Comparison of ENCODE assay signal across 10 mouse cellular contexts in genomic region chr8:70653226-70653625, GRCm38 (mm10). TPM values are rescaled to one million over a fixed set of nuclear protein-coding genes. Genes with fewer than 3 reads are reported as not detected.
DNase-seq lines count a peak whose midpoint lies in the region; ATAC-seq and TF ChIP-seq lines count a peak whose summit lies in the region.
"Had no signal": no experiment of that assay in that cellular context is flagged by ENCODE, and none has a peak within 500 bp of the region (broad histone marks: within the 10 kb centered on the region; RNA-seq: fewer than 3 reads in every experiment).

No protein-coding gene starts in this region.

- no peak overlapping the region for H3K4me3 ChIP-seq in heart, embryonic 11.5 days (ENCODE audit: low read depth, low read length)
- no peak overlapping the region for H3K4me3 ChIP-seq in C2C12 (ENCODE audit: insufficient read depth, poor library complexity, severe bottlenecking)
- no peak overlapping the region for H3K4me3 ChIP-seq in lung, adult 2 months (replicated peaks; ENCODE audit: extremely low read depth, low read depth, low read length)
- H3K4me3 ChIP-seq: stomach, embryonic 15.5 days had no signal

- DNase-seq in heart, adult 8-10 months (ENCODE audit: low spot score): peak; percentile 57
- DNase-seq in adrenal gland, adult 2 months: peak; percentile 77
- DNase-seq in heart, postnatal 14 days: peak; percentile 63 to 74
- DNase-seq in lung, adult 2 months: peak; percentile 64
- DNase-seq in splenic B cell, adult 2 months (ENCODE audit: low read depth, low spot score): peak; percentile 87
- DNase-seq in left cerebral cortex, adult 8-10 months (ENCODE audit: low spot score in 2 of 2): no peak

- peaks cover 23% of the 10 kb centered on the region for H3K4me1 ChIP-seq in heart, embryonic 11.5 days (ENCODE audit: control insufficient read depth, insufficient read depth, low read length)
- peaks cover 8% of the 10 kb centered on the region; the same call in 1 of the 2 replicates for H3K4me1 ChIP-seq in lung, adult 2 months (ENCODE audit: control insufficient read depth, insufficient read depth, low read length)

- TF ChIP-seq POLR2A in lung, adult 2 months (IDR thresholded peaks at IDR 0.05; ENCODE audit: borderline replicate concordance, extremely low read depth, low read depth, low read length): no peak

- no peak overlapping the region for H3K4me2 ChIP-seq in heart, embryonic 11.5 days
- H3K4me2 ChIP-seq: stomach, embryonic 15.5 days had no signal

- intact Hi-C loops in heart, postnatal 14 days (cut with DNase I): loop anchor here (5.0 kb wide), 1 partner anchor 41 kb away; no protein-coding TSS in a partner anchor

- no peaks in the 10 kb centered on the region for H3K9me3 ChIP-seq in heart, embryonic 11.5 days (replicated peaks; ENCODE audit: control insufficient read depth, low read length)
- H3K9me3 ChIP-seq: stomach, embryonic 15.5 days had no signal

- peaks cover 10% of the 10 kb centered on the region for H3K79me2 ChIP-seq in C2C12 (ENCODE audit: control insufficient read depth, insufficient read depth)

- H3K79me3 ChIP-seq in C2C12 (ENCODE audit: low read depth): no peaks in the 10 kb centered on the region

- TF ChIP-seq CTCF in C2C12 (IDR thresholded peaks at IDR 0.05; ENCODE audit: control insufficient read depth, insufficient read depth, insufficient read length): peak; percentile 26
- TF ChIP-seq CTCF in lung, adult 2 months (IDR thresholded peaks at IDR 0.05; ENCODE audit: insufficient read depth, low read length): peak; percentile 95

- no peak overlapping the region for H3K9ac ChIP-seq in heart, embryonic 11.5 days (ENCODE audit: low read depth, low read length)
- H3K9ac ChIP-seq: stomach, embryonic 15.5 days had no signal

- H3K27ac ChIP-seq in heart, embryonic 11.5 days (ENCODE audit: low read depth, low read length): no peak overlapping the region
- H3K27ac ChIP-seq: stomach, embryonic 15.5 days had no signal

- no peaks in the 10 kb centered on the region for H3K27me3 ChIP-seq in heart, embryonic 11.5 days (ENCODE audit: control insufficient read depth, insufficient read depth, low read length)
- no peaks in the 10 kb centered on the region for H3K27me3 ChIP-seq in C2C12 (ENCODE audit: control insufficient read depth, insufficient read depth, insufficient read length)
- H3K27me3 ChIP-seq in splenic B cell, adult 2 months (ENCODE audit: control insufficient read depth, insufficient read depth, low read length, poor library complexity, severe bottlenecking): no peaks in the 10 kb centered on the region
- H3K27me3 ChIP-seq: stomach, embryonic 15.5 days had no signal

- H3K36me3 ChIP-seq in heart, embryonic 11.5 days (ENCODE audit: control insufficient read depth, insufficient read depth, low read length): peaks cover 15% of the 10 kb centered on the region
- H3K36me3 ChIP-seq in C2C12 (ENCODE audit: control insufficient read depth, insufficient read depth): peaks cover 44% of the 10 kb centered on the region
- no peaks in the 10 kb centered on the region; the same call in 1 of the 2 replicates for H3K36me3 ChIP-seq in splenic B cell, adult 2 months (ENCODE audit: control insufficient read depth, insufficient read depth, low read length, poor library complexity, severe bottlenecking)

- ATAC-seq in heart, embryonic 11.5 days (replicated peaks; ENCODE audit: insufficient number of reproducible peaks, low FRiP score, low TSS enrichment): no peak

- H3ac ChIP-seq in C2C12 (ENCODE audit: control insufficient read depth, insufficient read length, low read depth): no peak overlapping the region

- 61% methylated on average over 2 of the region's 2 CpGs for WGBS in heart, embryonic 11.5 days (ENCODE audit: insufficient replicate concordance)
- 36% methylated on average over 2 of the region's 2 CpGs for WGBS in lung, adult 2 months

TF ChIP-seq in C2C12, 6 proteins besides CTCF, POLR2A, EP300 and RAD21:
- TF ChIP-seq CEBPB (IDR thresholded peaks at IDR 0.05; ENCODE audit: low read depth) (no peak), MYOG (IDR thresholded peaks at IDR 0.05; ENCODE audit: control insufficient read depth, extremely low read depth, insufficient read length) (no peak), USF1 (IDR thresholded peaks at IDR 0.05; ENCODE audit: low read depth) (no peak), MAX (IDR thresholded peaks at IDR 0.05) (no peak), MYOD1 (IDR thresholded peaks at IDR 0.05; ENCODE audit: control insufficient read depth, insufficient read length, low read depth) (no peak), FOSL1 (IDR thresholded peaks at IDR 0.05; ENCODE audit: insufficient read depth, low read length, poor library complexity, severe bottlenecking) (no peak)

RNA-seq across cellular contexts. Expression of gene Pgpep1, which starts 7.0 kb away (rescaled TPM):
- 10 to 100 TPM; 40.0 to 57.7 (median 44.4) TPM for total RNA-seq in heart, adult 8-10 months (2022)
- polyA plus RNA-seq in heart, embryonic 11.5 days (2014; fragmentation: Nextera tagmentation; extraction: Ambion mirVana): 38.9 and 41.6 TPM in 2 replicates
- 34.9 TPM for polyA plus RNA-seq in C2C12 (2012; fragmentation: generic; extraction: Trizol)
- total RNA-seq in adrenal gland, adult 2 months (2021): 100 to 1,000 TPM; 115 to 127 TPM
- 115 and 117 TPM in 2 replicates for polyA plus RNA-seq in adrenal gland, adult 2 months (2012; rRNA removed)
- total RNA-seq in heart, postnatal 14 days (2021): 10 to 100 TPM; 38.4 to 46.8 TPM
- 32.2 and 33.7 TPM in 2 replicates for polyA plus RNA-seq in lung, adult 2 months (2012; rRNA removed)
- 10 to 100 TPM; 11.2 to 17.0 (median 13.4) TPM for total RNA-seq in left cerebral cortex, adult 8-10 months (2022)

RNA-seq across cellular contexts. Expression of gene Lsm4, which starts 19.8 kb away (rescaled TPM):
- 10 to 100 TPM; 57.9 to 67.1 (median 63.4) TPM for total RNA-seq in heart, adult 8-10 months (2022)
- 296 and 308 TPM in 2 replicates for polyA plus RNA-seq in heart, embryonic 11.5 days (2014; fragmentation: Nextera tagmentation; extraction: Ambion mirVana)
- polyA plus RNA-seq in C2C12 (2012; fragmentation: generic; extraction: Trizol): 300 TPM
- total RNA-seq in adrenal gland, adult 2 months (2021): 10 to 100 TPM; 65.2 to 88.5 TPM
- polyA plus RNA-seq in adrenal gland, adult 2 months (2012; rRNA removed): 81.3 and 112 TPM in 2 replicates
- total RNA-seq in heart, postnatal 14 days (2021): 10 to 100 TPM; 75.0 to 76.5 TPM
- polyA plus RNA-seq in lung, adult 2 months (2012; rRNA removed): 75.2 and 76.3 TPM in 2 replicates
- total RNA-seq in left cerebral cortex, adult 8-10 months (2022): 10 to 100 TPM; 61.5 to 65.0 (median 63.0) TPM

RNA-seq across cellular contexts. Expression of gene Gdf15, which starts 21.0 kb away (rescaled TPM):
- 1 to 10 TPM in 2 of 4 experiments, under 1 TPM in 2; 0.69 to 1.9 (median 1.2) TPM for total RNA-seq in heart, adult 8-10 months (2022)
- polyA plus RNA-seq in heart, embryonic 11.5 days (2014; fragmentation: Nextera tagmentation; extraction: Ambion mirVana): 0.26 and 0.37 TPM in 2 replicates
- 20.9 TPM for polyA plus RNA-seq in C2C12 (2012; fragmentation: generic; extraction: Trizol)
- total RNA-seq in adrenal gland, adult 2 months (2021): 10 to 100 TPM in 1 of 2 experiments, 1 to 10 TPM in 1; 1.3 to 44.6 TPM
- polyA plus RNA-seq in adrenal gland, adult 2 months (2012; rRNA removed): 18.5 and 22.2 TPM in 2 replicates
- total RNA-seq in heart, postnatal 14 days (2021): 1 to 10 TPM in 1 of 2 experiments, under 1 TPM in 1; 0.41 to 1.6 TPM
- 5.4 and 6.6 TPM in 2 replicates for polyA plus RNA-seq in lung, adult 2 months (2012; rRNA removed)
- total RNA-seq in left cerebral cortex, adult 8-10 months (2022): not detected
- total RNA-seq: left cerebral cortex, adult 18-20 months had no signal

RNA-seq across cellular contexts. Expression of gene Lrrc25, which starts 37.3 kb away (rescaled TPM):
- total RNA-seq in heart, adult 8-10 months (2022): 1 to 10 TPM; 1.4 to 2.3 (median 1.8) TPM
- 0.19 and 0.59 TPM in 2 replicates for polyA plus RNA-seq in heart, embryonic 11.5 days (2014; fragmentation: Nextera tagmentation; extraction: Ambion mirVana)
- polyA plus RNA-seq in C2C12 (2012; fragmentation: generic; extraction: Trizol): not detected
- 1 to 10 TPM; 1.8 to 3.6 TPM for total RNA-seq in adrenal gland, adult 2 months (2021)
- 8.4 and 11.1 TPM in 2 replicates for polyA plus RNA-seq in adrenal gland, adult 2 months (2012; rRNA removed)
- 1 to 10 TPM; 1.8 to 2.5 TPM for total RNA-seq in heart, postnatal 14 days (2021)
- 10.4 and 10.5 TPM in 2 replicates for polyA plus RNA-seq in lung, adult 2 months (2012; rRNA removed)
- 1 to 10 TPM in 1 of 4 experiments, under 1 TPM in 3; 0.55 to 1.3 (median 0.87) TPM for total RNA-seq in left cerebral cortex, adult 8-10 months (2022)

RNA-seq across cellular contexts. Expression of gene Ssbp4, which starts 44.6 kb away (rescaled TPM):
- total RNA-seq in heart, adult 8-10 months (2022): 10 to 100 TPM; 29.1 to 34.1 (median 31.3) TPM
- 72.5 and 78.9 TPM in 2 replicates for polyA plus RNA-seq in heart, embryonic 11.5 days (2014; fragmentation: Nextera tagmentation; extraction: Ambion mirVana)
- 193 TPM for polyA plus RNA-seq in C2C12 (2012; fragmentation: generic; extraction: Trizol)
- 100 to 1,000 TPM in 1 of 2 experiments, 10 to 100 TPM in 1; 76.2 to 110 TPM for total RNA-seq in adrenal gland, adult 2 months (2021)
- polyA plus RNA-seq in adrenal gland, adult 2 months (2012; rRNA removed): 476 and 593 TPM in 2 replicates
- total RNA-seq in heart, postnatal 14 days (2021): 10 to 100 TPM; 39.7 to 46.4 TPM
- polyA plus RNA-seq in lung, adult 2 months (2012; rRNA removed): 228 and 351 TPM in 2 replicates
- 100 to 1,000 TPM; 211 to 248 (median 234) TPM for total RNA-seq in left cerebral cortex, adult 8-10 months (2022)

Comparison
In these comparisons a context has a peak if more than half of its experiments do, and no peak if none do; other contexts are left out.
1. DNase-seq: peak in heart, adult 8-10 months (single experiment), adrenal gland, adult 2 months (single experiment), heart, postnatal 14 days (2 of 2), lung, adult 2 months (single experiment) and splenic B cell, adult 2 months (single experiment); none in left cerebral cortex, adult 8-10 months (0 of 2).